Mouse (Mus musculus): Measurements from ENCODE around the gene Socs5.

Socs5 gene

DNA sequence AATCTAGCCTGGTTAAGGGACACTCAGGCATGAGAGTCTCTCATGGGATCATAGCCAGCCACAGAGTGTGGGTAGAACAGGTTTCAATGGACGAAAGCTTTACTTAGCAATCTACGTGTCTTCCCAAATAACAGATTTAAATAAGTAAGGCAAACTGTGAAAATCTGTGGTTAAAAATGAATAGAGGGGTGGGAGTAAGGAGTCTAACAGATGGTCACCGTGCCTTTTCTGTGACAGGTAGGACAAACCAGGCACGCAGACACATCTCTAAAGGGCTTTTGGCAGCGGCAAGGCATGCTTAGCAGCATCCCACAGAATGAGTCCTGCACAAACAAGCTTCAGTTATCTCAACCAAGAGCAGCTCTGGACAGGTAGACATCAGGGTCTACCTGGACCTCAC is 59.9 kb downstream of the Socs5 start:
- no peak for DNase-seq (ENCODE audit: low spot score)

DNA sequence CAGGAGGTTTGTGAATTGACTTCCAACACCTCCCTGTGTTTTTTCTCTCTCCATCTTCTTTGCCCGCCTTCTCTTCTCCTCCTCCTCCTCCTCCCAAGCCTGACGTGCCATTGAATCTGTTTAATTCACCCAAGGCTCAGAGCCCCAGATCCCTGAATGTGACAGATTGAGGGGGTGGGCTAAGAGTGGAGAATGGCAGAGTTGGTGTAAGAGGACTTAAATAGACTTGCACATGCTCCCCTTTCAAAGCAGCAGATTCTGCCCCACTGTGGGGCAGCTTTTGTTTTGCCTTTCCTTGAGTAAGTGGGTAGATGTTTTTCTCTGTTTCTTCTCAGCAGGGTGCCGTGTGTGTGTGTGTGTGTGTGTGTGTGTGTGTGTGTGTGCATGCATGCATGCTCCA is 61.6 kb downstream of the Socs5 start:
- no peak for DNase-seq (ENCODE audit: low spot score)

DNA sequence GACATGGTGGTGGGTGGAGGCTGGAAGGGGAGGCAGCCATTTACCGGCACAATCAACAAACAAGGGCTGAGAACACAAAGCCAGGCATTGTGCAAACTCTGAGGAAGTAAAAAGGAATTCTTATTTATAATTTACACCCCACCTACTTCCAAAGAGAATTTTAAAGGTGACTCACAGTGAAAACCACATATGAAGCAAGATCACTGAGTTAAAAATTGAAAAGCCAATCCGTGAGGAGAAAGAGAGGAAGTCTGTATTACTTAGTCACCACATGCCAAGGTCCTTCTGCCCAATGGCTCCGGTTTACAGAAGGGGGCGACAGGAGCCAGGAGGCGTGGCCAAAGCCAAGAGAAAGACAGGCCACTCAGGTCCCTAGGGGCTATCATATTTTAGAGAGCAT is 62.9 kb downstream of the Socs5 start:
- DNase-seq (ENCODE audit: low spot score): no peak

DNA sequence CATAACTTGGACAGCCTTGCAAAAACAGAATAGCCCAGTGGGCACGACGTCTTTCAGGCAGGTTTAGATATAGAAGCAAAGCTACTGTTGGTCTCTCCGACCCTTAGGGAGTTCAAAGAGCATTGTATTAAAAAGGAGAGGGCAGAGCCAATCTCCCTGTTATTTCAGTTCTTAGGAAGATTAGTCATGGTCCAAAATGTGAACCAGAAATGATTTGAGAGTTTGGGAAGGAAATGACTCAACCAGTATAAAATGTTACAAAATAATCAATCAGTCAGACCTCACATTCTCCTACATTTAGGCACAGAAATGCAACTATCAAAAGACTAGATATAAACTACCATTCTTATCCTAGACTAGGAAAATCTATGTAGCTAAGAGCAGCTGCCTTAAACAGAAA is 64.6 kb downstream of the Socs5 start:
- no peak for DNase-seq (ENCODE audit: low spot score)

DNA sequence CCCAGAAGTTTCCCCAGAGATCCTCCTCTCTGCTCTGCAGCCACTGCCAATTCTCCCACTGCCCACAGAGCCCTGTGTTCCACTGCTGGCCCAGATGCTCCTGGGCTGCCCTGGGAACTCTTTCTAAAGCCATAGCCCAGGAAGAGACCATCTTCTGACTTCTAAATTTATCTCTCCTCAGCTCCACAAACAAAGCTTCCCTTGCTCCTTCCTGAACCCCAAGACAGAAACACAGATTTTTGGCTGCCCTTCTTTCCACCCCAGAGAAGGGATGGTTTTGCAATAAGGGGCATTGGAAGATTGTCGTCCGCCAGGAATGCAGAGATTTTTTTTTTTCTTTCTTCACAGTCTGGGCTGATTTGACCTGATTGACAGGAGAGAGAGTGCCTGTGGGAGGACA is 66.5 kb downstream of the Socs5 start:
- DNase-seq (ENCODE audit: low spot score): no peak

DNA sequence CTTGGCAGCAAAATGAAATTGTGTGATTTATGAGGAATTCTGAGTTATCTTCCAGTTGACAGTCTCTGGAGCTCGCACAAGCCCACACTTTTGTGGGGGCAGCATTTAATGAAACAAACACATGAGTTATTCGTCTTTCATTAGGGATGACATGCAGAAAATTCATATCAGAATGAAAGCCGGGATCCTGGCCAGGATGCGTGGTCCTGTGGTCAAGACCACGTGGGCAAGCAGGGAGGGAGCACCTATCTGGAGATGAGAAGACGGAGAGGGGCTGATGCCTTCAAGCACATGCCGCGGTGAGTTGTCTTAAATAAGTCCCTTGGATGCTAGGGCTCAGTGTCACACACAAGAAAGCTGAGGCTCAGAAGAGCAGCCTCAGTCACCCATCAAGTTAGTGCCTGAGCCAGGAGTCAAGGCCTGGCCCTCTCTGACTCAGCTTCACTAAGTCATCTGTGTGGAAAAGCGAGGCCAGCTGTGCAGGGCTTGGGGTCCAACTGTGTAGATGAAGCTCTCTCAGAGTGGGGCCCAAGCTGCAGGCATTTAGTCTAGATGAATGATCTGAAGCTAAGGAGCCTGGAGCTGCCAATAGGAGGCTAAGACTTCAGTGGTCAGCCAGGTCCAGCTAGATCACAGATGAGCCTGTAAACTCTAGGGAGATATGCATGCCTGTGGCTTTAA is 67.3 kb downstream of the Socs5 start:
- no peak for DNase-seq (ENCODE audit: low spot score)

DNA sequence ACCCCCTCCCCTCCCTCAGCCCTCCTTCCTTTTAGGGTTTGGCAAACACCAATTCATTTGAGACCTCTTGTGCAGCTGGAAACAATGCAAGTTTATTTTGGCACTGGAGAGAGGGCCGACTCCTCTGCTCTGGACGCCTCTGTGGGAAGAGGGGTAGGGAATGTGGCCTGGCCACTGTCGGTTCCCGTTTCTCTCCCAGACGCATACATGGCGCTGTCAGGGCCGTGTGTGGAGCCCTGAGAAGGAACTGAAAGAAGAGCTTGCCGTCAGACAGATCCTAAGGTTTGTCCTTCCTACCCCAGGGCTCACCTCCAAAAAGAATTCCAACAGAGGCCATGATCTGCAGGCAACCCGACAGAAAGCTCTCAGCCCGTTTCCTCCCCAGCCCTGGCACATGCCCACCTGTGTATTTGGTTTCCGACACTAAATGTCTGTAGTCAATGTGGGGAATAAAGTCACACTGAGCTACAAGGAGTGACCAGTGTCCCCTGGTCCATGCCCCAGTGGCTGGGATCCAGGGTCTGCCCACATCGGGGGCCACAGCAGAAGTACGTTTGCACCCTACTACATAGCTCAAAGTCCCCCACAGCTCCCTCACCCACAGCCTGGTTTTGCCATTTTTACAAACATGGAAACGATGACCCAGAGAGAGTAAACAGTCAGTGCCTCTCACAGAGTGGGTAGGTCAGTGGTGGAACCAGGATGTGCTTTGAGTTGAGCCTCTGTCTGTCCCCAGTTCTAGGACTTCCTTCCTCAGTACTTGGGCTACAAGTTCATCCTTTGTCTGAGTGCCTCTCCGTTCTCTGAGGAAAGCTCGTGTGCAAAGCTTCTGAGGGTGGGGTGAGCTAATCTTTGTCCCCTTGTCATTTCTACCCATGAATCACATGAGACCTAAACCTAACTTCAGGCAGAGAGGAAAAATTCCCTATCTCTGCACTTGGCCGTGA is 68.9 kb downstream of the Socs5 start:
- peak; percentile 51 for DNase-seq (ENCODE audit: low spot score)

DNA sequence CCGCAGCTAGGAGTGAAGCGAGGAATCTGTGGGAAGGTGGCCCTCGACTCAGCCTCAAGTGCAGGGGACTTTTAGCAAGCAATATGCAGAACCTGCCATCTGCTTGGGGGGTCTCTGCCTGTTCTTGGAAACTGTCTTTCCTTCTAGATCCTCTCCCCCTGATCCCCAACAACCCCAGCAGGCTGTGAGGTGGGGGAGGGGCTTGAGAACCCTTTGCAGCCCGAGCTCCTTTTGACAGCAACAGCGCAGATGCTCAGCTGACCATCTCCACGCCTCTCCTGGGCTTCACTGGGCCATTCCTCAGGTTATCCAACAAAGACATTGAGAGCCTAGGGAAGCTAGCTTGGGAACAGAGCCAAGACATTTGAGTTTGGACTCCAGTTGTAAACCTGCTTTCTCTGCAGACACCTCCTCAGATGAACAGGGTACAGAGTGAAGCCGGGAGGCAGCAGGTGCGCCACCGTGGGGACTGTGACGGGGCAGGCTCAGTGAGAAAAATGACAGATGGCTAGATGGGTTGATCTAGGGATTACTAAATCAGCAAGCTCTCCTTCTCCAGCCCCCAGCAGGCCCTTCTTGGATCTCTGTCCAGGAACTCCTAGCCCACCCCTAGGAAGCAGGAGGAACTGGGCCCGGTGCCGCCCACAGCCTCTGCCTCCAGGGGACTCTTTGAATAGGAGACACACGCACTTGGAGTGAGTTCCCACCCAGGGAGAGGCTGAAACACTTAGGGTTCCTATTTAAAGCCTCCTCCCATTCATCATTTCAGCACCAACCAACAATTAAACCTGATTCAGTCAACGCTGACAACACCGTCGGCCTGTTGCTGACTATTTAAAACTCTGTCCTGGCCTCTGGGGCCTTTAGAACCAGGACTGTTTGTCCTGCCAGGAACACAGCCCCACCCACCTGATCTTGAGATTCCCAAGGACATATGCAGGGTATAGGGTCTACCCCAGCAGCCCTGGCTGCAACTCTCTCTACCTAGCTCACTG is 71.4 kb downstream of the Socs5 start:
- no peak for DNase-seq (ENCODE audit: low spot score)

DNA sequence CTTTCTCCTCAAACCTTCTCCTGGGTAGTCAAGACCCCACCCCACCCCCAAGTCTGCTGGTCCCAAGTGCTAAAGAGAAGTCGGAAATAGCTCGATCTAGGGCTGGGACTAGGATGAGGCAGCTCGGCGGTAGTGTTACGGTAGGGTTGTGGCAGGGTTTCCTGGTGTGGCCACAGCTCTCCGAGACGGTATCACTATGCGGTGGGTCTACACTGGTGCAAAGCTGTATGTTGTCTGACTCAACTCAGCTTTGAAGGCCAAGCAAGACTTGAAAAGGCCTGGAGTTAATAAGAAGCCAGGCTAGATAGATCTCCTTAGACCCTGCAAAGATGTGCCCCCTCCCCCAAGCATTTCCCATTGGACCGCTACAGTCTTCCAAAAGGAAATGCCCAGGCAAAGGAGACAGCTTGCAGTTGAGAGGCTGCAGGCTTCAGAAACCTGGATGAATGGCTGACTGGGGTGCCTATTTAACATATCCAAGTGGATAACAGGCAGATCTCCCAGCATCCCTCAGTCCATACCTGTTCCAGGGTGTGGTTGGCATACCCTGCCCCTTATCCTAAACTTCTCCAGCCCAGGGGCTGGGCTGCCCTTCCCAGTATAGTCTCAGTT is 72.6 kb downstream of the Socs5 start:
- DNase-seq (ENCODE audit: low spot score): no peak

DNA sequence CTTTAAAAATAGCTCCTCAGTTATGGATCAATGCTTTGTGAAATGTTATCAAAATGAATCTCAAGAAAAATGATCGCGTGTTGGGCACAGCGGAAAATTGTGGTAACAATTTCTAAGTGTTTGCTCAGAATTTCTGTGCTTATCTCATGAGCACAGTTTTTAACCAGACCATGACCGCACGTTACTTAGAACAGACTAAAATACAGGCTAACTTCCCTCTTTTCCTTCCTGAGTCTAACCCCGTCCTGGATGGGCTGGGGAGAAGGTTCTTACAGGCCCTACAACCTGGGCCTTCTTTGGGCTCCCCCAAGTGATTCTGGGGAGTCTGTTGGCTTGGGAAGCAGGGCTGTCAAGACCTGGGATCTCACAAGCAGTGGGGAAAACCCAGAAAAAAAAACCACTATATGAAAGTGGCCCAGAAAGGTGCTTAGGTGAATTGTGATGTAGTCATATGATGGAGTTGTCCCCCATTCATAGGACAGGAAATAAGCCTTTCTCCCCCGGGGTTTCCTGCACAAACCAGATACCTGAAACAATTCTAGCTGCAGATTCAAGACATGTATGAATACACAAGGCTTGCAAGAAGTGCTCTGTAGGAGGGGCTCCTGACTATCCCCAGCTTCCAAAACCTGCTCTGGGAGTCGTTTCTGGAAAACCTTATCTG is 74.3 kb downstream of the Socs5 start:
- DNase-seq (ENCODE audit: low spot score): no peak

DNA sequence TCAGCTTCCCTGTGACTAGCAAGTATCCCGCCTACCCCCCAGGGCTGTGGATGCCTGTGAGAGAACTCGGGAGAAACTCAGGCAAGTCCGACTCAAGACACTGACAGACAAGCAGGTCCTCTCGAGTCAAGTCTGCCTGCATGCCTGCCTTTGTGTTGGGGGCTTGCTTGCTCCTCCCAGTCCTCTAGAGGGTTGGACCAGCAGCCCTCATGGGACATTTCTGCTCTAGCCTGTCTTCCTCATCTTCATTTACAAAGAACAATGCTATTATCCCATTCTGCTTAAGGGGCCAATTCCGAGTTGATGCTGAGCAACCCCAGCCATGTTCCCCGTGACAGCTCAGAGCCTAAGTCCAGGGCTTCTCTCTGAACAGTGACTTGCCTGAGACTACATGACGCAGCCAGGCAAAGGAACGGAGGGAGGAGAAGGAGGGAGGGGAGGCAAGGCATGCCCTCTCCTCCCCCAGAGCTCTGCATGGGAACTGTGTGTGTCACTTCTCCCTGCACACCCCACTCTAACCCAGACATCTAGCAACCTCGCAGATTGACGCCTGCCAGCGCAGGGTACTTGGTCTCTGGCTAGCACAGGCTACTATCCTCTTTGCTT is 78.1 kb downstream of the Socs5 start:
- DNase-seq (ENCODE audit: low spot score): no peak

DNA sequence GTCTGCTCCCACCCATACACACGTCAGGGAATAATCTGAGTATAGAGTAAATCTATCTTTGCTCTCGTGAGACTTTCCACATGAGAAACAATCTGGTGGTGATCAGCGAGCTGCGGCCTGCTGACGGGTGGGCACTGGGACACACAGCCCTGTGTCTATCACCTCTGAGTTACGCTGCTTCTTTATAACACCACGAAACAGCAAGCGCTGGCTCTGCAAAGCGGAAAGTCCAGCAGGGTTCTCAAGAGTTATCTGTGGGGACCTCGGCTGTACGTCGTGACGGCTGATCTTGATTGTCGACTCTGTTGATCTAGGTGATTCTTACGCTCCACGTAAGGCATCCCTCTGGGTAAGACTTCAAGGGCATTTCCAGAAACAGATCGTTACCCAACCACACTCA is 79.5 kb downstream of the Socs5 start:
- DNase-seq (ENCODE audit: low spot score): no peak

All from lung, postnatal 25 days (tissue).